In genomic region chr10:12694774-12695173, GRCm38 (mm10) we compare ENCODE assay signal across 11 mouse cellular contexts.
DNase-seq lines count a peak whose midpoint lies in the region; ATAC-seq and TF ChIP-seq lines count a peak whose summit lies in the region.
"Had no signal": no experiment of that assay in that cellular context is flagged by ENCODE, and none has a peak within 500 bp of the region (broad histone marks: within the 10 kb centered on the region; RNA-seq: fewer than 3 reads in every experiment).

No protein-coding gene starts in this region.

- no peak overlapping the region for H3K27ac ChIP-seq in midbrain, postnatal 0 days (ENCODE audit: low read depth, low read length)
- H3K27ac ChIP-seq in midbrain, embryonic 16.5 days (ENCODE audit: low read length), result no peak overlapping the region

- H3K4me2 ChIP-seq in midbrain, postnatal 0 days (ENCODE audit: low read depth, low read length, poor library complexity, severe bottlenecking), result no peak overlapping the region
- H3K4me2 ChIP-seq in midbrain, embryonic 16.5 days (ENCODE audit: low read length), result no peak overlapping the region

- no peak for ATAC-seq in midbrain, postnatal 0 days (ENCODE audit: low FRiP score)
- ATAC-seq in CD4-positive, CD25-positive, alpha-beta regulatory T cell, adult 4 months, result no peak
- ATAC-seq in midbrain, embryonic 16.5 days, result no peak
- ATAC-seq: intestine, embryonic 16.5 days had no signal

- H3K9me3 ChIP-seq in midbrain, postnatal 0 days (ENCODE audit: low read length), result no peaks in the 10 kb centered on the region
- H3K9me3 ChIP-seq in midbrain, embryonic 16.5 days (replicated peaks; ENCODE audit: control insufficient read depth, low read length, poor library complexity, severe bottlenecking), result no peaks in the 10 kb centered on the region
- H3K9me3 ChIP-seq: G1E had no signal

- no peak for TF ChIP-seq CTCF in midbrain, postnatal 0 days (IDR thresholded peaks at IDR 0.05)

- H3K4me3 ChIP-seq in midbrain, postnatal 0 days (ENCODE audit: low read depth, low read length), result no peak overlapping the region
- H3K4me3 ChIP-seq in midbrain, embryonic 16.5 days (ENCODE audit: low read depth, low read length), result no peak overlapping the region

- DNase-seq in urinary bladder, postnatal 14 days (ENCODE audit: low spot score), result peak; percentile 10
- no peak for DNase-seq in urinary bladder, postnatal 10 days (ENCODE audit: low spot score)
- peak; percentile 38 to 57 for DNase-seq in heart, adult 9 months (ENCODE audit: low spot score in 2 of 2)
- DNase-seq in kidney, postnatal 36 days, result peak; percentile 27 to 45
- no peak for DNase-seq in midbrain, postnatal 0 days (ENCODE audit: low spot score)
- DNase-seq in ovary, postnatal 36 days (ENCODE audit: low spot score), result no peak
- DNase-seq: cerebellum, postnatal 14 days had no signal

- H3K9ac ChIP-seq in midbrain, postnatal 0 days (replicated peaks; ENCODE audit: low read length, poor library complexity, severe bottlenecking), result no peak overlapping the region
- no peak overlapping the region for H3K9ac ChIP-seq in midbrain, embryonic 16.5 days (ENCODE audit: low read depth, low read length)

- no peaks in the 10 kb centered on the region for H3K4me1 ChIP-seq in midbrain, postnatal 0 days (ENCODE audit: insufficient read depth, low read length)
- no peaks in the 10 kb centered on the region for H3K4me1 ChIP-seq in midbrain, embryonic 16.5 days (ENCODE audit: control insufficient read depth, insufficient read depth, low read length)

- H3K36me3 ChIP-seq in midbrain, postnatal 0 days (ENCODE audit: insufficient read depth, low read length), result no peaks in the 10 kb centered on the region
- H3K36me3 ChIP-seq in midbrain, embryonic 16.5 days (ENCODE audit: control insufficient read depth, insufficient read depth, low read length), result no peaks in the 10 kb centered on the region

- 78% methylated on average over 6 of the region's 6 CpGs for WGBS in midbrain, postnatal 0 days
- 79% methylated on average over 6 of the region's 6 CpGs for whole genome bisulfite sequencing in midbrain, embryonic 16.5 days

- no peaks in the 10 kb centered on the region for H3K27me3 ChIP-seq in midbrain, postnatal 0 days (ENCODE audit: insufficient read depth, low read length)
- H3K27me3 ChIP-seq in midbrain, embryonic 16.5 days (ENCODE audit: control insufficient read depth, insufficient read depth, low read depth, low read length), result no peaks in the 10 kb centered on the region

Comparison
In these comparisons a context has a peak if more than half of its experiments do, and no peak if none do; other contexts are left out.
1. DNase-seq: peak in urinary bladder, postnatal 14 days (single experiment), heart, adult 9 months (2 of 2) and kidney, postnatal 36 days (2 of 2); none in urinary bladder, postnatal 10 days (single experiment), midbrain, postnatal 0 days (single experiment) and ovary, postnatal 36 days (single experiment).